Mouse (Mus musculus): Measurements from ENCODE around the gene Olfr1058.

DNA sequence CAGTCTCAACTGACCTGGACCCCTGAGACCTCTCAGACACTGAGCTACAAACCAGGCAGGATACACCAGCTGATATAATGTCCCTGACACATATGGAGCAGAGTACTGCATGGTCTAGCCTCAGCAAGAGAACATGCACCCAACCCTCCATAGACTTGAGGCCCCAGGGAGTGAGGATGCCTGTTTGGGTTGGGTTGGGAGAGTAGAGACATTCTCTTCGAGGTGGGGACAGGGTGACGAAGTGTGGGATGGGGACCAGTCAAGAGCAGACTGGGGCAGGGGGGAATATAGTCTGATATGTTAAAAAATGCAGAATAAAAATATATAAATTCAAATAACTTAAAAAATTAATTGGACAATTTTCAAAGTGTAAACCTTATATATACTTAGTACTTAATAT, 6.8 kb upstream of the Olfr1058 start:
- no peak for TF ChIP-seq CTCF (IDR thresholded peaks at IDR 0.05; ENCODE audit: low read depth, low read length)
- no peak for TF ChIP-seq POLR2A (IDR thresholded peaks at IDR 0.05; ENCODE audit: insufficient read depth, low read length)
- TF ChIP-seq EP300 (IDR thresholded peaks at IDR 0.05; ENCODE audit: insufficient read depth, low read depth, low read length) = no peak
